Mouse (Mus musculus) NIH3T3 (cell line): Measurements from ENCODE around the gene Bdkrb2.
A peak's percentile ranks its signal among the peaks of the same experiment; 100 is the strongest.

Source experiments
- DNase-seq: peaks from one replicate; pipeline ENCODE4 v3.0.0-alpha.2; 2012; ENCODE audit warnings: low read depth

The Bdkrb2 gene

GRCm38 (mm10) chr12:105546538-105546937, 16.5 kb upstream of the Bdkrb2 start:
- peak; percentile 57 for DNase-seq

- DNase-seq: no peak
These were observed 15.9 kb upstream of the Bdkrb2 start for GRCm38 (mm10) chr12:105547151-105547550.

GRCm38 (mm10) chr12:105548001-105548400, 15.0 kb upstream of the Bdkrb2 start:
- DNase-seq: no peak

GRCm38 (mm10) chr12:105548881-105549280, 14.1 kb upstream of the Bdkrb2 start:
- no peak for DNase-seq

- DNase-seq: no peak
These were observed 12.9 kb upstream of the Bdkrb2 start for GRCm38 (mm10) chr12:105549835-105550802.

GRCm38 (mm10) chr12:105551551-105551989, 11.5 kb upstream of the Bdkrb2 start:
- DNase-seq: peak; percentile 52

- DNase-seq: no peak
These were observed 8.8 kb upstream of the Bdkrb2 start for GRCm38 (mm10) chr12:105554151-105554772.

GRCm38 (mm10) chr12:105555172-105555571, 7.9 kb upstream of the Bdkrb2 start:
- no peak for DNase-seq

- peak; percentile 78 for DNase-seq
These were observed 5.6 kb upstream of the Bdkrb2 start for GRCm38 (mm10) chr12:105557250-105557925.

GRCm38 (mm10) chr12:105561007-105561534, 2.0 kb upstream of the Bdkrb2 start:
- no peak for DNase-seq

GRCm38 (mm10) chr12:105562056-105562820, 788 bp upstream of the Bdkrb2 start:
- no peak for DNase-seq

GRCm38 (mm10) chr12:105563726-105564275, 775 bp downstream of the Bdkrb2 start:
- DNase-seq: no peak

GRCm38 (mm10) chr12:105565221-105565620, 2.2 kb downstream of the Bdkrb2 start:
- peak; percentile 51 for DNase-seq

GRCm38 (mm10) chr12:105571867-105572266, 8.8 kb downstream of the Bdkrb2 start:
- DNase-seq: no peak

- DNase-seq: no peak
These were observed 9.6 kb downstream of the Bdkrb2 start for GRCm38 (mm10) chr12:105572622-105573021.

- no peak for DNase-seq
These were observed 11.3 kb downstream of the Bdkrb2 start for GRCm38 (mm10) chr12:105574356-105574755.

- no peak for DNase-seq
These were observed 17.5 kb downstream of the Bdkrb2 start for GRCm38 (mm10) chr12:105580490-105580889.

- no peak for DNase-seq
These were observed 19.5 kb downstream of the Bdkrb2 start for GRCm38 (mm10) chr12:105582486-105582885.

- DNase-seq: peak; percentile 49
These were observed 20.5 kb downstream of the Bdkrb2 start for GRCm38 (mm10) chr12:105583484-105583883.

- DNase-seq: peak; percentile 67
These were observed 21.8 kb downstream of the Bdkrb2 start for GRCm38 (mm10) chr12:105584851-105585250.

GRCm38 (mm10) chr12:105587526-105587925, 24.5 kb downstream of the Bdkrb2 start:
- DNase-seq: no peak
